Comparison of ENCODE assay signal across 23 mouse cellular contexts in the genomic region with DNA sequence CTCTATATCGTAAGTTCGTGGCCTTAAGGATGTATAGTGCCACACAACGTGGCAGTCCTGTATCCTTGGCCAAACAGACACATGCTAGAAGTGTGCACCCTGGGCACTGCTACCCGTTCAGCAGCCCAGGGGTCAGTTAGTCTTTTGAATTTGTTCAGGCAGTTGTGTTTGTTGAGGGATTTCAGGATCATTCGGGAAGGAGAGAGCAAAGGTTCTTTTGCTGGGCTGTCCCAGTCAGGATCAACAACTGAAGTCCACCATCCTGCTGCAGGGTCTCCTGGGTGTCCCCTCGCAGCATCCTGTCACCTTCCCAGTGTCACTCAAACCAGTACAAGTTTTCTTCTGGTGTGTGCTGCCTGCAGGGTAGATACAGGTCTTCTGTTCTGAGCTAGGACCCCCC. TPM values are rescaled to one million over a fixed set of nuclear protein-coding genes. Genes with fewer than 3 reads are reported as not detected.
DNase-seq lines count a peak whose midpoint lies in the region; ATAC-seq and TF ChIP-seq lines count a peak whose summit lies in the region.
"Had no signal": no experiment of that assay in that cellular context is flagged by ENCODE, and none has a peak within 500 bp of the region (broad histone marks: within the 10 kb centered on the region; RNA-seq: fewer than 3 reads in every experiment).

No protein-coding gene starts in this region.

- H3K79me2 ChIP-seq in liver, adult 2 months (ENCODE audit: control insufficient read depth, insufficient read depth, low read length): no peaks in the 10 kb centered on the region

- H3K27ac ChIP-seq in heart, embryonic 10.5 days: 0 out of 2 replicates have a peak overlapping the region, but pooled peaks have one; percentile 42
- H3K27ac ChIP-seq in kidney, adult 2 months (ENCODE audit: insufficient read depth, low read depth, low read length): no peak overlapping the region
- H3K27ac ChIP-seq in liver, adult 2 months (replicated peaks; ENCODE audit: insufficient read depth, low read depth, low read length): peak overlapping the region; percentile 15
- no peak overlapping the region for H3K27ac ChIP-seq in liver, embryonic 12.5 days
- H3K27ac ChIP-seq: embryonic facial prominence, embryonic 10.5 days; embryonic facial prominence, embryonic 12.5 days; forebrain, embryonic 13.5 days had no signal

- no peak for TF ChIP-seq CTCF in kidney, adult 2 months (conservative IDR thresholded peaks at IDR 0.05; ENCODE audit: insufficient read depth, insufficient read length, low read depth, low read length)
- no peak for TF ChIP-seq CTCF in liver, adult 2 months (IDR thresholded peaks at IDR 0.05; ENCODE audit: low read depth, low read length)

- peaks cover 95% of the 10 kb centered on the region for H3K36me3 ChIP-seq in heart, embryonic 10.5 days
- H3K36me3 ChIP-seq in kidney, adult 2 months (ENCODE audit: control insufficient read depth, insufficient read depth, low read length): no peaks in the 10 kb centered on the region
- peaks cover 26% of the 10 kb centered on the region; the same call in 1 of the 2 replicates for H3K36me3 ChIP-seq in liver, adult 2 months (ENCODE audit: control insufficient read depth, insufficient read depth, low read length)
- H3K36me3 ChIP-seq in liver, embryonic 12.5 days: peaks cover 91% of the 10 kb centered on the region

- peaks cover 24% of the 10 kb centered on the region for H3K4me1 ChIP-seq in heart, embryonic 10.5 days
- H3K4me1 ChIP-seq in kidney, adult 2 months (ENCODE audit: control insufficient read depth, insufficient read depth, low read length): peaks cover 9% of the 10 kb centered on the region; the same call in 1 of the 2 replicates
- H3K4me1 ChIP-seq in liver, adult 2 months (ENCODE audit: control insufficient read depth, insufficient read depth, low read length): peaks cover 28% of the 10 kb centered on the region
- H3K4me1 ChIP-seq in liver, embryonic 12.5 days: peaks cover 13% of the 10 kb centered on the region
- H3K4me1 ChIP-seq: embryonic facial prominence, embryonic 12.5 days; forebrain, embryonic 13.5 days had no signal

- WGBS in heart, embryonic 10.5 days: 86% methylated on average over 6 of the region's 6 CpGs
- WGBS in kidney, adult 2 months: 77% methylated on average over 6 of the region's 6 CpGs
- WGBS in liver, adult 2 months: 40% methylated on average over 6 of the region's 6 CpGs
- 71% methylated on average over 6 of the region's 6 CpGs for WGBS in liver, embryonic 12.5 days (ENCODE audit: insufficient replicate concordance)

- no peak for DNase-seq in heart, embryonic 10.5 days (ENCODE audit: low spot score)
- no peak for DNase-seq in heart, postnatal 36 days
- peak; percentile 31 for DNase-seq in kidney, adult 2 months
- DNase-seq in kidney, adult 8-10 months: no peak
- peak; percentile 82 for DNase-seq in liver, adult 2 months (ENCODE audit: extremely low read depth, low read depth, low spot score)
- DNase-seq in yolk sac, embryonic 10.5 days (ENCODE audit: low spot score): peak; percentile 64
- DNase-seq: adrenal gland, adult 8-10 months; adrenal gland, postnatal 14 days; B cell, adult 2 months; cerebellum, adult 11-12 months; cerebellum, adult 2 months; cerebellum, adult 9-10 months; cerebellum, postnatal 10 days; cerebellum, postnatal 25 days had no signal

- ATAC-seq in liver, embryonic 12.5 days: no peak
- ATAC-seq: activated CD4-positive, CD25-positive, alpha-beta regulatory T cell, adult 4 months; CD4-positive, CD25-positive, alpha-beta regulatory T cell, adult 4 months; forebrain, embryonic 13.5 days; Patski had no signal

- no peaks in the 10 kb centered on the region for H3K27me3 ChIP-seq in heart, embryonic 10.5 days (ENCODE audit: insufficient read depth, poor library complexity, severe bottlenecking)
- H3K27me3 ChIP-seq in kidney, adult 2 months (replicated peaks; ENCODE audit: control insufficient read depth, insufficient read depth, low read length): no peaks in the 10 kb centered on the region
- H3K27me3 ChIP-seq in liver, adult 2 months (ENCODE audit: control insufficient read depth, insufficient read depth, low read length): no peaks in the 10 kb centered on the region
- no peaks in the 10 kb centered on the region for H3K27me3 ChIP-seq in liver, embryonic 12.5 days (replicated peaks)
- H3K27me3 ChIP-seq: CH12.LX; embryonic facial prominence, embryonic 12.5 days; forebrain, embryonic 13.5 days; Patski had no signal

- no peak for TF ChIP-seq POLR2A in kidney, adult 2 months (IDR thresholded peaks at IDR 0.05; ENCODE audit: low read depth, low read length)
- TF ChIP-seq POLR2A in liver, adult 2 months (IDR thresholded peaks at IDR 0.05; ENCODE audit: extremely low read depth, insufficient read depth, low read length): no peak

- no peak overlapping the region for H3K4me2 ChIP-seq in liver, embryonic 12.5 days
- H3K4me2 ChIP-seq: embryonic facial prominence, embryonic 12.5 days; forebrain, embryonic 13.5 days had no signal

- intact Hi-C loops in heart, postnatal 36 days (cut with DNase I): no loop called here

- no peaks in the 10 kb centered on the region for H3K9me3 ChIP-seq in heart, embryonic 10.5 days
- no peaks in the 10 kb centered on the region for H3K9me3 ChIP-seq in liver, embryonic 12.5 days (replicated peaks)
- H3K9me3 ChIP-seq: embryonic facial prominence, embryonic 10.5 days; embryonic facial prominence, embryonic 12.5 days; forebrain, embryonic 13.5 days; G1E had no signal

- no peak overlapping the region for H3K4me3 ChIP-seq in heart, embryonic 10.5 days
- H3K4me3 ChIP-seq in kidney, adult 2 months (ENCODE audit: insufficient read depth, low read depth, low read length): no peak overlapping the region
- H3K4me3 ChIP-seq in liver, adult 2 months (ENCODE audit: insufficient read depth, low read depth, low read length): no peak overlapping the region
- H3K4me3 ChIP-seq in liver, embryonic 12.5 days: no peak overlapping the region
- H3K4me3 ChIP-seq: embryonic facial prominence, embryonic 10.5 days; embryonic facial prominence, embryonic 12.5 days; forebrain, embryonic 13.5 days had no signal

- no peak overlapping the region for H3K9ac ChIP-seq in liver, adult 2 months (ENCODE audit: low read depth, low read length)
- H3K9ac ChIP-seq in liver, embryonic 12.5 days: no peak overlapping the region
- H3K9ac ChIP-seq: embryonic facial prominence, embryonic 12.5 days; forebrain, embryonic 13.5 days had no signal

RNA-seq across cellular contexts. Expression of a gene that starts 20.1 kb away (rescaled TPM):
- 72.2 and 73.5 TPM in 2 replicates for polyA plus RNA-seq in heart, embryonic 10.5 days (2016; fragmentation: Nextera tagmentation; extraction: Ambion mirVana)
- 10 to 100 TPM; 35.8 to 42.6 TPM for total RNA-seq in heart, postnatal 36 days (2021)
- polyA plus RNA-seq in kidney, adult 2 months (2012; rRNA removed): 67.4 and 75.6 TPM in 2 replicates
- total RNA-seq in liver, adult 2 months (2014; rRNA removed): 55.8 and 83.0 TPM in 2 replicates
- polyA plus RNA-seq in liver, adult 2 months (2012; rRNA removed): 41.9 and 79.0 TPM in 2 replicates
- 28.1 and 28.3 TPM in 2 replicates for polyA plus RNA-seq in liver, embryonic 12.5 days (2016; fragmentation: Nextera tagmentation; extraction: Ambion mirVana)

RNA-seq across cellular contexts. Expression of a gene that starts 31.0 kb away (rescaled TPM):
- 10.0 and 19.0 TPM in 2 replicates for polyA plus RNA-seq in heart, embryonic 10.5 days (2016; fragmentation: Nextera tagmentation; extraction: Ambion mirVana)
- 100 to 1,000 TPM; 218 to 224 TPM for total RNA-seq in heart, postnatal 36 days (2021)
- polyA plus RNA-seq in kidney, adult 2 months (2012; rRNA removed): 33.3 and 38.1 TPM in 2 replicates
- 0.18 and 0.94 TPM in 2 replicates for total RNA-seq in liver, adult 2 months (2014; rRNA removed)
- 0.35 and 0.41 TPM in 2 replicates for polyA plus RNA-seq in liver, adult 2 months (2012; rRNA removed)
- polyA plus RNA-seq in liver, embryonic 12.5 days (2016; fragmentation: Nextera tagmentation; extraction: Ambion mirVana): 1.5 and 2.0 TPM in 2 replicates
- total RNA-seq: G1E had no signal
- polyA plus RNA-seq: G1E had no signal

Comparison
In these comparisons a context has a peak if more than half of its experiments do, and no peak if none do; other contexts are left out.
1. DNase-seq: peak in kidney, adult 2 months (single experiment), liver, adult 2 months (single experiment) and yolk sac, embryonic 10.5 days (single experiment); none in heart, embryonic 10.5 days (single experiment), heart, postnatal 36 days (0 of 2) and kidney, adult 8-10 months (0 of 2).
2. H3K27ac ChIP-seq: peak in heart, embryonic 10.5 days (single experiment) and liver, adult 2 months (single experiment); none in kidney, adult 2 months (single experiment) and liver, embryonic 12.5 days (single experiment).